Mouse (Mus musculus): ENCODE measurements at regions not wholly inside any gene's neighbourhood (a gene's known extent, or its start where the extent isn't known, plus 50 kb on each side); places are given as distances from the start of the nearest gene placed in this dataset.

- Histone ChIP-seq H3K27ac (replicated peaks; ENCODE audit: low read depth, low read length) (no peak overlapping the region), H3K4me1 (ENCODE audit: control insufficient read depth, insufficient read depth, low read length) (no peaks in the 10 kb centered on the region), H3K4me3 (replicated peaks; ENCODE audit: low read length) (no peak overlapping the region), H3K36me3 (ENCODE audit: control insufficient read depth, insufficient read depth, low read length) (no peaks in the 10 kb centered on the region), H3K9ac (ENCODE audit: low read depth, low read length, severe bottlenecking) (no peak overlapping the region), H3K4me2 (replicated peaks; ENCODE audit: low read depth, low read length, severe bottlenecking) (no peak overlapping the region), H3K27me3 (ENCODE audit: control insufficient read depth, insufficient read depth, low read length) (no peaks in the 10 kb centered on the region), H3K9me3 (ENCODE audit: control insufficient read depth, low read length) (no peaks in the 10 kb centered on the region)
- peak; percentile 6 for DNase-seq (ENCODE audit: low spot score)
- ATAC-seq (ENCODE audit: low FRiP score, low read depth) = peak; percentile 30; the same call in 1 of the 2 replicates
- no peak for TF ChIP-seq POLR2A (IDR thresholded peaks at IDR 0.05; ENCODE audit: borderline replicate concordance, extremely low read depth, insufficient read depth, insufficient read length)
- 23% methylated on average over 1 of the region's 1 CpGs for WGBS
Observed at GRCm38 (mm10) chr4:92311891-92312290, 120.3 kb upstream of the Gm12666 start.

GRCm38 (mm10) chr4:92265878-92266277, 74.3 kb upstream of the Gm12666 start:
- Histone ChIP-seq H3K4me2 (replicated peaks; ENCODE audit: low read depth, low read length, severe bottlenecking) (no peak overlapping the region), H3K9me3 (ENCODE audit: control insufficient read depth, low read length) (no peaks in the 10 kb centered on the region), H3K36me3 (ENCODE audit: control insufficient read depth, insufficient read depth, low read length) (no peaks in the 10 kb centered on the region), H3K4me3 (replicated peaks; ENCODE audit: low read length) (no peak overlapping the region), H3K27me3 (ENCODE audit: control insufficient read depth, insufficient read depth, low read length) (no peaks in the 10 kb centered on the region), H3K9ac (ENCODE audit: low read depth, low read length, severe bottlenecking) (no peak overlapping the region), H3K4me1 (ENCODE audit: control insufficient read depth, insufficient read depth, low read length) (no peaks in the 10 kb centered on the region), H3K27ac (replicated peaks; ENCODE audit: low read depth, low read length) (no peak overlapping the region)
- WGBS = 74% methylated on average over 1 of the region's 1 CpGs
- no peak for TF ChIP-seq POLR2A (IDR thresholded peaks at IDR 0.05; ENCODE audit: borderline replicate concordance, extremely low read depth, insufficient read depth, insufficient read length)
- DNase-seq (ENCODE audit: low spot score) = no peak
- ATAC-seq (ENCODE audit: low FRiP score, low read depth) = no peak

GRCm38 (mm10) chr4:92246800-92247199, 55.3 kb upstream of the Gm12666 start:
- Histone ChIP-seq H3K9ac (ENCODE audit: low read depth, low read length, severe bottlenecking) (no peak overlapping the region), H3K36me3 (ENCODE audit: control insufficient read depth, insufficient read depth, low read length) (no peaks in the 10 kb centered on the region), H3K27ac (replicated peaks; ENCODE audit: low read depth, low read length) (no peak overlapping the region), H3K27me3 (ENCODE audit: control insufficient read depth, insufficient read depth, low read length) (no peaks in the 10 kb centered on the region), H3K9me3 (ENCODE audit: control insufficient read depth, low read length) (no peaks in the 10 kb centered on the region), H3K4me2 (replicated peaks; ENCODE audit: low read depth, low read length, severe bottlenecking) (no peak overlapping the region), H3K4me1 (ENCODE audit: control insufficient read depth, insufficient read depth, low read length) (no peaks in the 10 kb centered on the region), H3K4me3 (replicated peaks; ENCODE audit: low read length) (no peak overlapping the region)
- TF ChIP-seq POLR2A (IDR thresholded peaks at IDR 0.05; ENCODE audit: borderline replicate concordance, extremely low read depth, insufficient read depth, insufficient read length) = no peak
- DNase-seq (ENCODE audit: low spot score) (no peak), ATAC-seq (ENCODE audit: low FRiP score, low read depth) (no peak)
- WGBS = 45% methylated on average over 1 of the region's 1 CpGs

All from limb, embryonic 14.5 days (tissue).